8 mouse cellular contexts compared by ENCODE assay signal in the genomic region with DNA sequence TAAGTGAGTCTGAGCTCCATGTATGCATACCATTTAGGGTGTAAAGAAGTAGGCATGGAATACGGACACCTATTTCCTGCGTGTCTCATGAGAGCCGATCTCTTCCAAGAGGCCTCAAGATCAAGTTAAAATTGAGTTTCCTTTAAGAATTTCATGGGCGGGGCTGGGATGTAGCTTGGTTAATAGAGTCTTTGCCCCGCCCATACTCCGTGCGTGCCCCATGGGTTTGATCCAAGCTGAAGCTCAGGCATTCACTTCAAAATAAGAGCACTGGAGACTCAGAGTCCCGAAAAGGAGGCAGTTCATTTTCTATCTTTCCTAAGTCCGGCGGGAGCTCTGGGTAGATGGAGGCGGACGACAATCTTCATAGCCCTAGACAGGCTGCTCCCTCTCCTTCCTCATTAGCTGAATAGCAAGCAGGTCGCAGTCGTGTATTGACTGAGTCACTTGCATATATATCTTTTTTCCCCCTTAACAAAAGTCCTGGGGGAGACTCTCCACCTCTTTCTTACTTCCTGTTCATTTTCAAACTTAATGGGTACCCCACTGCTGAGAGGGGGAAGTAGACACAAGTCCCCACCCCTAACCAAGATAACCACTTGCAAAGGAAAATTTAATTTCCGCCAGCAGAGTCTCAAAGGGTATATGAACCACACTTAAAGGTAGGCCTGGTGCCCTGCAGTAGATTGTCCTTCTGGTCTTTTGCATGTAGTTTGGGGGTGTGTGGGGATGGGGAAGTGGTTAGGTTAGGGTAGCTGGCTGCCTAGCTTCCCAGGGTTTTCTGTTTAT.
A peak's percentile ranks its signal among the peaks of the same experiment; 100 is the strongest.
DNase-seq lines count a peak whose midpoint lies in the region; ATAC-seq and TF ChIP-seq lines count a peak whose summit lies in the region.

No protein-coding gene starts in this region.

- no peak for TF ChIP-seq POLR2A in ES-Bruce4 (IDR thresholded peaks at IDR 0.05; ENCODE audit: insufficient read depth, low read length)
- TF ChIP-seq POLR2A in bone marrow, adult 2 months (IDR thresholded peaks at IDR 0.05; ENCODE audit: borderline replicate concordance, control insufficient read depth, low read depth, low read length) = no peak
- TF ChIP-seq POLR2A in liver, adult 2 months (IDR thresholded peaks at IDR 0.05; ENCODE audit: extremely low read depth, insufficient read depth, low read length) = no peak

- H3K27ac ChIP-seq in ES-Bruce4 (ENCODE audit: insufficient read depth, low read length) = no peak overlapping the region
- no peak overlapping the region; the same call in 1 of the 2 replicates for H3K27ac ChIP-seq in bone marrow, adult 2 months (ENCODE audit: control insufficient read depth, insufficient read depth, low read depth, low read length, poor library complexity)
- no peak overlapping the region for H3K27ac ChIP-seq in forebrain, embryonic 15.5 days (replicated peaks)
- H3K27ac ChIP-seq in hindbrain, embryonic 15.5 days (replicated peaks) = no peak overlapping the region
- H3K27ac ChIP-seq in liver, adult 2 months (replicated peaks; ENCODE audit: insufficient read depth, low read depth, low read length) = no peak overlapping the region
- no peak overlapping the region for H3K27ac ChIP-seq in midbrain, embryonic 16.5 days (ENCODE audit: low read length)

- no peak for TF ChIP-seq EP300 in ES-Bruce4 (IDR thresholded peaks at IDR 0.05; ENCODE audit: insufficient read depth, low read depth, low read length)

- 27% methylated on average over 15 of the region's 15 CpGs for WGBS in bone marrow, adult 2 months
- WGBS in forebrain, embryonic 15.5 days = 32% methylated on average over 15 of the region's 15 CpGs
- WGBS in hindbrain, embryonic 15.5 days = 35% methylated on average over 15 of the region's 15 CpGs
- 44% methylated on average over 15 of the region's 15 CpGs for WGBS in liver, adult 2 months
- WGBS in midbrain, embryonic 16.5 days = 30% methylated on average over 15 of the region's 15 CpGs

- TF ChIP-seq CTCF in ES-Bruce4 (IDR thresholded peaks at IDR 0.05; ENCODE audit: low read depth, low read length) = no peak
- TF ChIP-seq CTCF in bone marrow, adult 2 months (IDR thresholded peaks at IDR 0.05; ENCODE audit: control insufficient read depth, insufficient read depth, low read length) = no peak
- TF ChIP-seq CTCF in liver, adult 2 months (IDR thresholded peaks at IDR 0.05; ENCODE audit: low read depth, low read length) = no peak

- H3K4me3 ChIP-seq in ES-Bruce4 (ENCODE audit: low read depth, low read length) = peak overlapping the region; percentile 55
- H3K4me3 ChIP-seq in bone marrow, adult 2 months (replicated peaks; ENCODE audit: control insufficient read depth, low read depth, low read length) = peak overlapping the region; percentile 42
- peak overlapping the region; percentile 8; the same call in 1 of the 2 replicates for H3K4me3 ChIP-seq in forebrain, embryonic 15.5 days
- no peak overlapping the region for H3K4me3 ChIP-seq in hindbrain, embryonic 15.5 days
- H3K4me3 ChIP-seq in liver, adult 2 months (ENCODE audit: insufficient read depth, low read depth, low read length) = no peak overlapping the region
- 0 out of 2 replicates have a peak overlapping the region, but pooled peaks have one; percentile 6 for H3K4me3 ChIP-seq in midbrain, embryonic 16.5 days (ENCODE audit: low read depth, low read length)

- H3K9me3 ChIP-seq in ES-Bruce4 (replicated peaks; ENCODE audit: control insufficient read depth, insufficient read depth, low read length, poor library complexity, severe bottlenecking) = no peaks in the 10 kb centered on the region
- H3K9me3 ChIP-seq in forebrain, embryonic 15.5 days = no peaks in the 10 kb centered on the region
- no peaks in the 10 kb centered on the region for H3K9me3 ChIP-seq in hindbrain, embryonic 15.5 days
- no peaks in the 10 kb centered on the region for H3K9me3 ChIP-seq in midbrain, embryonic 16.5 days (replicated peaks; ENCODE audit: control insufficient read depth, low read length, poor library complexity, severe bottlenecking)

- H3K4me2 ChIP-seq in forebrain, embryonic 15.5 days (replicated peaks) = peak overlapping the region; percentile 20
- H3K4me2 ChIP-seq in hindbrain, embryonic 15.5 days = peak overlapping the region; percentile 35
- H3K4me2 ChIP-seq in midbrain, embryonic 16.5 days (ENCODE audit: low read length) = peak overlapping the region; percentile 33

- no peak for ATAC-seq in forebrain, embryonic 15.5 days (replicated peaks)
- ATAC-seq in hindbrain, embryonic 15.5 days (ENCODE audit: low FRiP score, low read depth) = no peak
- ATAC-seq in midbrain, embryonic 16.5 days = no peak

- H3K79me2 ChIP-seq in liver, adult 2 months (ENCODE audit: control insufficient read depth, insufficient read depth, low read length) = no peaks in the 10 kb centered on the region

- peak overlapping the region; percentile 57 for H3K9ac ChIP-seq in ES-Bruce4 (ENCODE audit: low read depth, poor library complexity, severe bottlenecking)
- H3K9ac ChIP-seq in forebrain, embryonic 15.5 days (replicated peaks) = no peak overlapping the region
- H3K9ac ChIP-seq in hindbrain, embryonic 15.5 days = no peak overlapping the region
- H3K9ac ChIP-seq in liver, adult 2 months (ENCODE audit: low read depth, low read length) = no peak overlapping the region
- no peak overlapping the region for H3K9ac ChIP-seq in midbrain, embryonic 16.5 days (ENCODE audit: low read depth, low read length)

- H3K4me1 ChIP-seq in ES-Bruce4 (ENCODE audit: control insufficient read depth, insufficient read depth, low read length) = no peaks in the 10 kb centered on the region
- no peaks in the 10 kb centered on the region for H3K4me1 ChIP-seq in bone marrow, adult 2 months (ENCODE audit: control insufficient read depth, insufficient read depth, low read length)
- no peaks in the 10 kb centered on the region for H3K4me1 ChIP-seq in forebrain, embryonic 15.5 days
- H3K4me1 ChIP-seq in hindbrain, embryonic 15.5 days (replicated peaks) = no peaks in the 10 kb centered on the region
- H3K4me1 ChIP-seq in liver, adult 2 months (ENCODE audit: control insufficient read depth, insufficient read depth, low read length) = no peaks in the 10 kb centered on the region
- no peaks in the 10 kb centered on the region for H3K4me1 ChIP-seq in midbrain, embryonic 16.5 days (ENCODE audit: control insufficient read depth, insufficient read depth, low read length)

- H3K36me3 ChIP-seq in ES-Bruce4 (ENCODE audit: control insufficient read depth, insufficient read depth, low read length, poor library complexity, severe bottlenecking) = no peaks in the 10 kb centered on the region
- no peaks in the 10 kb centered on the region for H3K36me3 ChIP-seq in forebrain, embryonic 15.5 days
- no peaks in the 10 kb centered on the region for H3K36me3 ChIP-seq in hindbrain, embryonic 15.5 days
- H3K36me3 ChIP-seq in liver, adult 2 months (ENCODE audit: control insufficient read depth, insufficient read depth, low read length) = no peaks in the 10 kb centered on the region
- no peaks in the 10 kb centered on the region for H3K36me3 ChIP-seq in midbrain, embryonic 16.5 days (ENCODE audit: control insufficient read depth, insufficient read depth, low read length)

- peak; percentile 50 for DNase-seq in liver, adult 2 months (ENCODE audit: extremely low read depth, low read depth, low spot score)
- DNase-seq in right cerebral cortex, adult 18-20 months = no peak
- DNase-seq in left cerebral cortex, adult 18-20 months (ENCODE audit: low spot score in 2 of 2) = no peak

- H3K27me3 ChIP-seq in ES-Bruce4 (ENCODE audit: control insufficient read depth, insufficient read depth, low read length, poor library complexity, severe bottlenecking) = no peaks in the 10 kb centered on the region
- H3K27me3 ChIP-seq in forebrain, embryonic 15.5 days = no peaks in the 10 kb centered on the region
- H3K27me3 ChIP-seq in hindbrain, embryonic 15.5 days = no peaks in the 10 kb centered on the region
- H3K27me3 ChIP-seq in liver, adult 2 months (ENCODE audit: control insufficient read depth, insufficient read depth, low read length) = no peaks in the 10 kb centered on the region; the same call in 1 of the 2 replicates
- H3K27me3 ChIP-seq in midbrain, embryonic 16.5 days (ENCODE audit: control insufficient read depth, insufficient read depth, low read depth, low read length) = no peaks in the 10 kb centered on the region

Comparison
In these comparisons a context has a peak if more than half of its experiments do, and no peak if none do; other contexts are left out.
1. H3K4me3 ChIP-seq: peak in ES-Bruce4 (single experiment), bone marrow, adult 2 months (single experiment), forebrain, embryonic 15.5 days (single experiment) and midbrain, embryonic 16.5 days (single experiment); none in hindbrain, embryonic 15.5 days (single experiment) and liver, adult 2 months (single experiment).
2. Peak in every context shown above with its lines, with median percentiles within 50 percentile points of each other: H3K4me2 ChIP-seq.